Mouse (Mus musculus): ENCODE measurements at regions not wholly inside any gene's neighbourhood (a gene's known extent, or its start where the extent isn't known, plus 50 kb on each side); places are given as distances from the start of the nearest gene placed in this dataset.

DNA sequence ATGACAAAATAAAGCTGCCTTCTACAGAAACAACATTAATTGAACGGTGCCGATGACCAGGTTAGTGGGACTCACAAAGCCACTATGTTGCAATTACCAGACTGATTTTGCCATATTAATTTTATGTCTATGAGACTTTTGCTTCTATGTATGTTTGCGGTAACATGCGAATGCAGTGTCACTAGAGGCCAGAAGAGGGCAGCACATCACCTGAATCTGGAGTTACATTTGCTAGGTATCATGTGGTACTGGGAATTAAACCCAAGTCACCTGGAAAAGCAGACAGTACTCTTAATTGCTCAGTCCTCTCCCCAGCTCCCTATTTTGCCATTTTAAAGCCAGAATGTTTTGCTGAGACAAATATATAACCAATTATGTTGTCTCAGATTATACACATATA lies 149.6 kb upstream of the Rfx3 start:
- Histone ChIP-seq H3K4me1 (ENCODE audit: control insufficient read depth in 1 of 2, insufficient read depth in 2 of 2, low read length in 2 of 2) (no peaks in the 10 kb centered on the region), H3K4me3 (ENCODE audit: control insufficient read depth in 1 of 2, insufficient read depth in 1 of 2, low read depth in 2 of 2, low read length in 2 of 2) (no peak overlapping the region), H3K27ac (ENCODE audit: control insufficient read depth, low read depth, low read length) (no peak overlapping the region), H3K9ac (ENCODE audit: control insufficient read depth, low read depth, low read length, poor library complexity, severe bottlenecking) (no peak overlapping the region), H3K79me2 (ENCODE audit: control insufficient read depth, insufficient read depth, low read length, poor library complexity) (peaks cover 1% of the 10 kb centered on the region; the same call in 1 of the 2 replicates), H3K27me3 (ENCODE audit: control insufficient read depth in 1 of 2, insufficient read depth in 2 of 2, low read length in 2 of 2) (no peaks in the 10 kb centered on the region), H3K9me3 (replicated peaks; ENCODE audit: insufficient read depth, low read length) (no peaks in the 10 kb centered on the region), H3K36me3 (ENCODE audit: control insufficient read depth in 1 of 2, insufficient read depth in 2 of 2, low read length in 2 of 2) (no peaks in the 10 kb centered on the region)
- TF ChIP-seq TBP (IDR thresholded peaks at IDR 0.05; ENCODE audit: low read depth, low read length) (no peak), E2F4 (IDR thresholded peaks at IDR 0.05; ENCODE audit: borderline replicate concordance, low read depth, low read length) (no peak), NRF1 (IDR thresholded peaks at IDR 0.05; ENCODE audit: insufficient read depth, low read depth, low read length, poor library complexity, severe bottlenecking) (no peak), UBTF (IDR thresholded peaks at IDR 0.05; ENCODE audit: borderline replicate concordance, insufficient read depth, low read depth, low read length) (no peak), TCF12 (IDR thresholded peaks at IDR 0.05; ENCODE audit: low read depth, low read length) (no peak), USF2 (IDR thresholded peaks at IDR 0.05; ENCODE audit: borderline replicate concordance in 1 of 2, insufficient read depth in 1 of 2, low read depth in 1 of 2, low read length in 2 of 2) (no peak), RAD21 (IDR thresholded peaks at IDR 0.05; ENCODE audit: low read depth, low read length) (peak; percentile 55), ZC3H11A (IDR thresholded peaks at IDR 0.05; ENCODE audit: low read depth, low read length) (peak; percentile 46; the same call in 1 of the 2 replicates), CTCF (IDR thresholded peaks at IDR 0.05 in 2 of 3, conservative IDR thresholded peaks at IDR 0.05 in 1 of 3; ENCODE audit: control insufficient read depth in 1 of 3, insufficient read depth in 1 of 3, low read depth in 2 of 3, low read length in 3 of 3, poor library complexity in 1 of 3, severe bottlenecking in 1 of 3) (peak; percentile 62 to 73 (median 64)), MYB (IDR thresholded peaks at IDR 0.05; ENCODE audit: low read depth, low read length) (no peak), SIN3A (IDR thresholded peaks at IDR 0.05; ENCODE audit: low read length) (no peak), KAT2A (conservative IDR thresholded peaks at IDR 0.05; ENCODE audit: low read depth, low read length) (no peak), TAL1 (IDR thresholded peaks at IDR 0.05; ENCODE audit: low read length) (no peak), SMC3 (IDR thresholded peaks at IDR 0.05; ENCODE audit: low read depth, low read length) (peak; percentile 66)
- DNase-seq (ENCODE audit: low read depth, low spot score), result peak; percentile 47

DNA sequence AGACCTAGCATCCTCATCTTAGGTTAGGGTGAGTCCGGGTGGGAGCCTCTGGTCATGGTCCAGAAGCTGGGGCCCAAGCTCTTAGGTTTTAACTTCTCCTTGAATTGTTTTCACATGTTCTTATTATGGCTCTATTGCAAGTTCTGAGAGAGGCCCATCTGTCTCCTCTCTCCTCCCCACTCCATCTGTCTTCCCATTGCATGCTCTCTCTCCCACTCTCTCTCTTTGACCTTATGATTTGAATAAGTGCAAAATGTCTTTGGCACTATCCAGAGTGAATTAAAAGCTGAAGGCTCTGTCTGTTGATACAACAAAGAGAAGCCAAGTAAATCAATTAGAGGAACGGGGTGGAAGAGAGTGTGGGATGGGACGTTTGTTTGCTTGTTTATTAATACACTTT lies 146.2 kb upstream of the Rfx3 start:
- Histone ChIP-seq H3K27me3 (ENCODE audit: control insufficient read depth in 1 of 2, insufficient read depth in 2 of 2, low read length in 2 of 2) (no peaks in the 10 kb centered on the region), H3K4me1 (ENCODE audit: control insufficient read depth in 1 of 2, insufficient read depth in 2 of 2, low read length in 2 of 2) (no peaks in the 10 kb centered on the region), H3K79me2 (ENCODE audit: control insufficient read depth, insufficient read depth, low read length, poor library complexity) (no peaks in the 10 kb centered on the region), H3K4me3 (ENCODE audit: control insufficient read depth in 1 of 2, insufficient read depth in 1 of 2, low read depth in 2 of 2, low read length in 2 of 2) (no peak overlapping the region), H3K27ac (ENCODE audit: control insufficient read depth, low read depth, low read length) (no peak overlapping the region), H3K36me3 (ENCODE audit: control insufficient read depth in 1 of 2, insufficient read depth in 2 of 2, low read length in 2 of 2) (no peaks in the 10 kb centered on the region), H3K9me3 (replicated peaks; ENCODE audit: insufficient read depth, low read length) (no peaks in the 10 kb centered on the region), H3K9ac (ENCODE audit: control insufficient read depth, low read depth, low read length, poor library complexity, severe bottlenecking) (no peak overlapping the region)
- TF ChIP-seq ZMIZ1 (IDR thresholded peaks at IDR 0.05; ENCODE audit: low read depth, low read length) (no peak), CTCF (IDR thresholded peaks at IDR 0.05 in 2 of 3, conservative IDR thresholded peaks at IDR 0.05 in 1 of 3; ENCODE audit: control insufficient read depth in 1 of 3, insufficient read depth in 1 of 3, low read depth in 2 of 3, low read length in 3 of 3, poor library complexity in 1 of 3, severe bottlenecking in 1 of 3) (no peak), MAZ (IDR thresholded peaks at IDR 0.05; ENCODE audit: low read depth, low read length) (no peak), ETS1 (IDR thresholded peaks at IDR 0.05; ENCODE audit: low read depth, low read length) (no peak), RCOR1 (IDR thresholded peaks at IDR 0.05; ENCODE audit: low read depth, low read length) (no peak), MYB (IDR thresholded peaks at IDR 0.05; ENCODE audit: low read depth, low read length) (no peak), HCFC1 (IDR thresholded peaks at IDR 0.05; ENCODE audit: low read depth, low read length) (no peak), POLR2A (IDR thresholded peaks at IDR 0.05; ENCODE audit: control insufficient read depth in 1 of 2, insufficient read depth in 1 of 2, low read depth in 1 of 2, low read length in 2 of 2, poor library complexity in 1 of 2) (no peak), RAD21 (IDR thresholded peaks at IDR 0.05; ENCODE audit: low read depth, low read length) (no peak), POLR2AphosphoS2 (IDR thresholded peaks at IDR 0.05; ENCODE audit: low read length) (no peak), NELFE (IDR thresholded peaks at IDR 0.05; ENCODE audit: low read depth, low read length) (no peak), E2F4 (IDR thresholded peaks at IDR 0.05; ENCODE audit: borderline replicate concordance, low read depth, low read length) (no peak), POLR2AphosphoS5 (IDR thresholded peaks at IDR 0.05; ENCODE audit: borderline replicate concordance, low read depth, low read length) (no peak), ZKSCAN1 (IDR thresholded peaks at IDR 0.05; ENCODE audit: low read depth, low read length) (no peak), GATA1 (IDR thresholded peaks at IDR 0.05; ENCODE audit: low read depth, low read length) (no peak), CHD2 (IDR thresholded peaks at IDR 0.05; ENCODE audit: low read length) (no peak), BHLHE40 (IDR thresholded peaks at IDR 0.05; ENCODE audit: borderline replicate concordance, low read depth, low read length) (no peak), KAT2A (conservative IDR thresholded peaks at IDR 0.05; ENCODE audit: low read depth, low read length) (no peak), ELF1 (IDR thresholded peaks at IDR 0.05; ENCODE audit: low read depth, low read length) (no peak), SIN3A (IDR thresholded peaks at IDR 0.05; ENCODE audit: low read length) (no peak)
- DNase-seq (ENCODE audit: low read depth, low spot score), result no peak

Measured in MEL (cell line).